Mouse (Mus musculus): ENCODE measurements around the gene Acin1. TPM values are rescaled to one million over a fixed set of nuclear protein-coding genes. Genes with fewer than 3 reads are reported as not detected.

The Acin1 gene
- total RNA-seq (2021) = 100 to 1,000 TPM; 104 to 114 TPM

GRCm38 (mm10) chr14:54686522-54687143 lies at the start of gene Acin1:
TSS of gene Acin1 (minus strand) at chr14:54686931.
- intact Hi-C loops (cut with DNase I) = loop anchor here (5.0 kb wide), 1 partner anchor 34 kb away; no protein-coding TSS in a partner anchor

GRCm38 (mm10) chr14:54735221-54735620 lies 48.5 kb upstream of the Acin1 start:
- DNase-seq = no peak
- intact Hi-C loops (cut with DNase I) = no loop called here

More at GRCm38 (mm10) chr14:54686522-54687143, at the start of gene Acin1:
- DNase-seq = peak; percentile 100

GRCm38 (mm10) chr14:54734004-54734403 lies 47.3 kb upstream of the Acin1 start:
- DNase-seq = no peak
- intact Hi-C loops (cut with DNase I) = loop anchor here (5.0 kb wide), 1 partner anchor 48 kb away; the partner anchor contains the start of gene Slc7a8

GRCm38 (mm10) chr14:54732206-54732605 lies 45.5 kb upstream of the Acin1 start:
- no peak for DNase-seq
- intact Hi-C loops (cut with DNase I) = loop anchor here (5.0 kb wide), 1 partner anchor 50 kb away; the partner anchor contains the start of gene Slc7a8

- DNase-seq = no peak
- intact Hi-C loops (cut with DNase I) = loop anchor here (5.0 kb wide), 1 partner anchor 52 kb away; the partner anchor contains the start of gene Slc7a8
Observed at GRCm38 (mm10) chr14:54730305-54730704, 43.6 kb upstream of the Acin1 start.

GRCm38 (mm10) chr14:54728823-54729653 lies 42.3 kb upstream of the Acin1 start:
- intact Hi-C loops (cut with DNase I) = no loop called here

GRCm38 (mm10) chr14:54727565-54727964 lies 40.8 kb upstream of the Acin1 start:
- intact Hi-C loops (cut with DNase I) = no loop called here
- DNase-seq = no peak

More at GRCm38 (mm10) chr14:54728823-54729653, 42.3 kb upstream of the Acin1 start:
- DNase-seq = no peak

- DNase-seq = no peak
- intact Hi-C loops (cut with DNase I) = no loop called here
Observed at GRCm38 (mm10) chr14:54724049-54724448, 37.3 kb upstream of the Acin1 start.

- intact Hi-C loops (cut with DNase I) = no loop called here
Observed at GRCm38 (mm10) chr14:54721711-54722110, 35.0 kb upstream of the Acin1 start.

GRCm38 (mm10) chr14:54720654-54721350 lies 34.1 kb upstream of the Acin1 start:
- DNase-seq = peak in 1 of 2 experiments; percentile 21
- intact Hi-C loops (cut with DNase I) = no loop called here

More at GRCm38 (mm10) chr14:54721711-54722110, 35.0 kb upstream of the Acin1 start:
- DNase-seq = no peak

- no peak for DNase-seq
- intact Hi-C loops (cut with DNase I) = no loop called here
Observed at GRCm38 (mm10) chr14:54720041-54720440, 33.3 kb upstream of the Acin1 start.

- intact Hi-C loops (cut with DNase I) = loop anchor here (2.0 kb wide), 1 partner anchor 103 kb away; no protein-coding TSS in a partner anchor
- no peak for DNase-seq
Observed at GRCm38 (mm10) chr14:54715402-54715801, 28.7 kb upstream of the Acin1 start.

- DNase-seq = no peak
- intact Hi-C loops (cut with DNase I) = loop anchor here (1.0 to 2.0 kb wide), 3 partner anchors 72 to 146 kb away; no protein-coding TSS in a partner anchor
Observed at GRCm38 (mm10) chr14:54714617-54715081, 27.9 kb upstream of the Acin1 start.

- intact Hi-C loops (cut with DNase I) = loop anchor here (1.0 to 2.0 kb wide), 3 partner anchors 72 to 146 kb away; no protein-coding TSS in a partner anchor
- peak; percentile 80 to 81 for DNase-seq
Observed at GRCm38 (mm10) chr14:54714121-54714520, 27.4 kb upstream of the Acin1 start.

GRCm38 (mm10) chr14:54712861-54713260 lies 26.1 kb upstream of the Acin1 start:
- peak in 1 of 2 experiments; percentile 32 for DNase-seq
- intact Hi-C loops (cut with DNase I) = no loop called here

- intact Hi-C loops (cut with DNase I) = no loop called here
- no peak for DNase-seq
Observed at GRCm38 (mm10) chr14:54712074-54712473, 25.3 kb upstream of the Acin1 start, which contains the start of gene Cebpe. TSS of gene Cebpe (minus strand) at chr14:54712174.

GRCm38 (mm10) chr14:54709054-54709453 lies 22.3 kb upstream of the Acin1 start:
- intact Hi-C loops (cut with DNase I) = no loop called here
- no peak for DNase-seq

- peak in 1 of 2 experiments; percentile 18 for DNase-seq
- intact Hi-C loops (cut with DNase I) = no loop called here
Observed at GRCm38 (mm10) chr14:54706589-54707320, 20.0 kb upstream of the Acin1 start.

- DNase-seq = peak in 1 of 2 experiments; percentile 15
- intact Hi-C loops (cut with DNase I) = no loop called here
Observed at GRCm38 (mm10) chr14:54705844-54706243, 19.1 kb upstream of the Acin1 start.

- intact Hi-C loops (cut with DNase I) = no loop called here
- DNase-seq = no peak
Observed at GRCm38 (mm10) chr14:54703207-54703606, 16.5 kb upstream of the Acin1 start.
